Mouse (Mus musculus): ENCODE measurements around the gene Cdh22. TPM values are rescaled to one million over a fixed set of nuclear protein-coding genes. Genes with fewer than 3 reads are reported as not detected.

Cdh22 gene
- polyA plus RNA-seq, 1 experiment from 2014 or later: 13.5 TPM

GRCm38 (mm10) chr2:165160466-165160865 is 74.2 kb downstream of the Cdh22 start:
- no peak for ATAC-seq (ENCODE audit: low FRiP score)
- no peaks in the 10 kb centered on the region for H3K36me3 ChIP-seq
- H3K27ac ChIP-seq: no peak overlapping the region
- WGBS: 15% methylated on average over 5 of the region's 5 CpGs
- no peak overlapping the region for H3K4me2 ChIP-seq (replicated peaks)
- H3K4me3 ChIP-seq: no peak overlapping the region
- no peaks in the 10 kb centered on the region for H3K9me3 ChIP-seq (replicated peaks)
- H3K9ac ChIP-seq: no peak overlapping the region
- H3K27me3 ChIP-seq: peaks cover 10% of the 10 kb centered on the region
- H3K4me1 ChIP-seq: peaks cover 56% of the 10 kb centered on the region

GRCm38 (mm10) chr2:165159055-165159688 is 75.5 kb downstream of the Cdh22 start:
- H3K4me1 ChIP-seq: peaks cover 50% of the 10 kb centered on the region
- peak overlapping the region; percentile 76 for H3K27ac ChIP-seq
- H3K4me2 ChIP-seq (replicated peaks): no peak overlapping the region
- H3K36me3 ChIP-seq: no peaks in the 10 kb centered on the region
- ATAC-seq (ENCODE audit: low FRiP score): no peak
- WGBS: 15% methylated on average over 15 of the region's 15 CpGs
- H3K27me3 ChIP-seq: peaks cover 4% of the 10 kb centered on the region
- H3K4me3 ChIP-seq: no peak overlapping the region
- no peak overlapping the region for H3K9ac ChIP-seq
- no peaks in the 10 kb centered on the region for H3K9me3 ChIP-seq (replicated peaks)

GRCm38 (mm10) chr2:165158317-165158716 is 76.3 kb downstream of the Cdh22 start:
- ATAC-seq (ENCODE audit: low FRiP score): peak; percentile 59
- 49% methylated on average over 4 of the region's 4 CpGs for WGBS
- Histone ChIP-seq H3K4me3 (no peak overlapping the region), H3K4me2 (replicated peaks) (no peak overlapping the region), H3K27ac (peak overlapping the region; percentile 76), H3K9ac (0 out of 2 replicates have a peak overlapping the region, but pooled peaks have one; percentile 19), H3K36me3 (no peaks in the 10 kb centered on the region), H3K4me1 (peaks cover 43% of the 10 kb centered on the region), H3K27me3 (peaks cover 4% of the 10 kb centered on the region), H3K9me3 (replicated peaks) (no peaks in the 10 kb centered on the region)

- 51% methylated on average over 11 of the region's 11 CpGs for WGBS
- no peaks in the 10 kb centered on the region for H3K9me3 ChIP-seq (replicated peaks)
- peak; percentile 33; the same call in 1 of the 2 replicates for ATAC-seq (ENCODE audit: low FRiP score)
- H3K4me1 ChIP-seq: peaks cover 43% of the 10 kb centered on the region
- H3K27ac ChIP-seq: peak overlapping the region; percentile 69; the same call in 1 of the 2 replicates
- peaks cover 7% of the 10 kb centered on the region for H3K27me3 ChIP-seq
- no peak overlapping the region for H3K4me2 ChIP-seq (replicated peaks)
- H3K9ac ChIP-seq: 0 out of 2 replicates have a peak overlapping the region, but pooled peaks have one; percentile 19
- H3K4me3 ChIP-seq: no peak overlapping the region
- no peaks in the 10 kb centered on the region for H3K36me3 ChIP-seq
Measured at GRCm38 (mm10) chr2:165157900-165158299, 76.8 kb downstream of the Cdh22 start.

- 43% methylated on average over 12 of the region's 12 CpGs for WGBS
- Histone ChIP-seq H3K27me3 (peaks cover 15% of the 10 kb centered on the region), H3K36me3 (no peaks in the 10 kb centered on the region), H3K4me1 (peaks cover 30% of the 10 kb centered on the region), H3K9me3 (replicated peaks) (no peaks in the 10 kb centered on the region), H3K27ac (no peak overlapping the region), H3K9ac (no peak overlapping the region), H3K4me2 (replicated peaks) (no peak overlapping the region), H3K4me3 (no peak overlapping the region)
- ATAC-seq (ENCODE audit: low FRiP score): no peak
Measured at GRCm38 (mm10) chr2:165153006-165153405, 81.6 kb downstream of the Cdh22 start.

GRCm38 (mm10) chr2:165149741-165150140 is 84.9 kb downstream of the Cdh22 start:
- WGBS: 75% methylated on average over 3 of the region's 3 CpGs
- Histone ChIP-seq H3K4me2 (replicated peaks) (no peak overlapping the region), H3K9me3 (replicated peaks) (no peaks in the 10 kb centered on the region), H3K4me1 (peaks cover 27% of the 10 kb centered on the region), H3K27me3 (peaks cover 14% of the 10 kb centered on the region), H3K4me3 (no peak overlapping the region), H3K27ac (no peak overlapping the region), H3K9ac (no peak overlapping the region), H3K36me3 (no peaks in the 10 kb centered on the region)
- ATAC-seq (ENCODE audit: low FRiP score): 0 out of 2 replicates have a peak, but pooled peaks have one; percentile 5

- Histone ChIP-seq H3K9me3 (replicated peaks) (no peaks in the 10 kb centered on the region), H3K4me2 (replicated peaks) (no peak overlapping the region), H3K27ac (peak overlapping the region; percentile 60), H3K36me3 (no peaks in the 10 kb centered on the region), H3K9ac (no peak overlapping the region), H3K4me3 (no peak overlapping the region), H3K27me3 (peaks cover 38% of the 10 kb centered on the region), H3K4me1 (peaks cover 33% of the 10 kb centered on the region)
- 53% methylated on average over 13 of the region's 13 CpGs for WGBS
- ATAC-seq (ENCODE audit: low FRiP score): 0 out of 2 replicates have a peak, but pooled peaks have one; percentile 33
Measured at GRCm38 (mm10) chr2:165145821-165146220, 88.8 kb downstream of the Cdh22 start.

GRCm38 (mm10) chr2:165143487-165143886 is 91.2 kb downstream of the Cdh22 start:
- WGBS: 71% methylated on average over 14 of the region's 14 CpGs
- no peak for ATAC-seq (ENCODE audit: low FRiP score)
- Histone ChIP-seq H3K27me3 (peaks cover 34% of the 10 kb centered on the region), H3K4me2 (replicated peaks) (no peak overlapping the region), H3K27ac (no peak overlapping the region), H3K9me3 (replicated peaks) (no peaks in the 10 kb centered on the region), H3K36me3 (no peaks in the 10 kb centered on the region), H3K9ac (no peak overlapping the region), H3K4me3 (no peak overlapping the region), H3K4me1 (peaks cover 39% of the 10 kb centered on the region)

- 3% methylated on average over 16 of the region's 16 CpGs for WGBS
- H3K4me1 ChIP-seq: peaks cover 74% of the 10 kb centered on the region
- no peaks in the 10 kb centered on the region for H3K9me3 ChIP-seq (replicated peaks)
- peak overlapping the region; percentile 87 for H3K27ac ChIP-seq
- H3K9ac ChIP-seq: peak overlapping the region; percentile 27; the same call in 1 of the 2 replicates
- ATAC-seq (ENCODE audit: low FRiP score): peak; percentile 77
- H3K27me3 ChIP-seq: peaks cover 6% of the 10 kb centered on the region
- no peak overlapping the region for H3K4me2 ChIP-seq (replicated peaks)
- no peaks in the 10 kb centered on the region for H3K36me3 ChIP-seq
- no peak overlapping the region for H3K4me3 ChIP-seq
Measured at GRCm38 (mm10) chr2:165136049-165136448, 98.6 kb downstream of the Cdh22 start.

- WGBS: under 1% methylated on average over 15 of the region's 15 CpGs
Measured at GRCm38 (mm10) chr2:165133566-165133965, 101.1 kb downstream of the Cdh22 start.

GRCm38 (mm10) chr2:165131428-165131827 is 103.2 kb downstream of the Cdh22 start:
- peaks cover 72% of the 10 kb centered on the region for H3K4me1 ChIP-seq
- no peaks in the 10 kb centered on the region for H3K36me3 ChIP-seq
- 0 out of 2 replicates have a peak overlapping the region, but pooled peaks have one; percentile 24 for H3K9ac ChIP-seq
- no peaks in the 10 kb centered on the region for H3K9me3 ChIP-seq (replicated peaks)
- no peak overlapping the region for H3K4me3 ChIP-seq
- peak overlapping the region; percentile 74 for H3K27ac ChIP-seq
- H3K4me2 ChIP-seq (replicated peaks): no peak overlapping the region
- peak; percentile 51; the same call in 1 of the 2 replicates for ATAC-seq (ENCODE audit: low FRiP score)
- 14% methylated on average over 12 of the region's 12 CpGs for WGBS
- H3K27me3 ChIP-seq: peaks cover 11% of the 10 kb centered on the region; the same call in 1 of the 2 replicates

More at GRCm38 (mm10) chr2:165133566-165133965, 101.1 kb downstream of the Cdh22 start:
- H3K27ac ChIP-seq: peak overlapping the region; percentile 83
- ATAC-seq (ENCODE audit: low FRiP score): peak; percentile 14; the same call in 1 of the 2 replicates
- H3K36me3 ChIP-seq: no peaks in the 10 kb centered on the region
- no peak overlapping the region for H3K4me3 ChIP-seq
- 0 out of 2 replicates have a peak, but pooled peaks cover 3% of the 10 kb centered on the region for H3K27me3 ChIP-seq
- peaks cover 75% of the 10 kb centered on the region for H3K4me1 ChIP-seq
- H3K9me3 ChIP-seq (replicated peaks): no peaks in the 10 kb centered on the region
- H3K9ac ChIP-seq: peak overlapping the region; percentile 15; the same call in 1 of the 2 replicates
- peak overlapping the region; percentile 21 for H3K4me2 ChIP-seq (replicated peaks)

- Histone ChIP-seq H3K4me2 (replicated peaks) (no peak overlapping the region), H3K36me3 (no peaks in the 10 kb centered on the region), H3K9me3 (replicated peaks) (no peaks in the 10 kb centered on the region), H3K27ac (peak overlapping the region; percentile 52; the same call in 1 of the 2 replicates), H3K9ac (no peak overlapping the region), H3K4me1 (peaks cover 60% of the 10 kb centered on the region), H3K4me3 (no peak overlapping the region), H3K27me3 (peaks cover 24% of the 10 kb centered on the region)
- WGBS: 34% methylated on average over 4 of the region's 4 CpGs
- no peak; the same call in 1 of the 2 replicates for ATAC-seq (ENCODE audit: low FRiP score)
Measured at GRCm38 (mm10) chr2:165129189-165129588, 105.5 kb downstream of the Cdh22 start.

All from hindbrain, embryonic 12.5 days (tissue).